Mouse (Mus musculus): ENCODE data around the gene Myl7.
A peak's percentile ranks its signal among the peaks of the same experiment; 100 is the strongest.
"Not testable (repeated sequence)": the region's sequence is repeated elsewhere in the genome, so short reads cannot be mapped to it uniquely, and the experiment has no call there.

Gene Myl7

DNA sequence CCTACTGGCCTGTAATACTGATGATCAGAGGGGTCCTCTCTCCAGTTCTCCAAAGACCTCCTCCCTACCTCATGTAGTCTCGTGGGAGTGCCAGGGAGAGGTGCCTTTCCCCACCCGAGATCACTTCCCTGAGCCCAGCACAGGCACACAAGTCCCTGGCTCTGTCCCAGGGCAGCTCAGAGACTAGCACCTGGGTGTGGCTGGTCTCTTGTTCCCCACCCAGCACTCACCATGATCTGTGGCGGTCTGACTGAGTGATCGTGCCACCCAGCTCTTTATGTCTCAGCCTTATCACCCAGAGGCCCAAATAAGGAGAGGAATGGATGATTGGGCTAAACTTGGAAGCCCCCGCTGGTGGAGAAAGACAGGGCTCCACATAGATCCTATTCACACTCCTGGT lies at the start of gene Myl7:
TSS of gene Myl7 (minus strand) at position 252 of the 400 bp plus-strand sequence.
- no peak for DNase-seq

DNA sequence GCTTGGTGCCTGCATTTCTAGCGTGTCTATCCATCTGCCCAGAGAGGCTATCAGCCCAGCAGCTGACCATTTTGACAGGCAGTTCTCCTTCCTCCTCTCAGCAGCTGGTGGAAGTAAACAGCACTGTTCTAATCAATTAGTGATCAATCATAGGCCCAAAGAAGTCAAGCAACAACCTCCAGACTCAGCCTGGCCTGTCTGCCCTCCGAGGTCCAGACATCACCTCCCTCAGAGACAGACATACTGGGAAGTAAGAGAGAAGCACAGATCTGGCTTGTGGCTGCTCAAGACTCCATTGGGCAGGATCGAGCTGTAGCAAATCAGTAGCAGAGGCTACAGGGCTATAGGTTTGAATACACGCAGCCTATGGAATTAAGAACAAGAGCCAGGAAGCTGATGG lies 49.2 kb upstream of the Myl7 start:
- DNase-seq: no peak

DNA sequence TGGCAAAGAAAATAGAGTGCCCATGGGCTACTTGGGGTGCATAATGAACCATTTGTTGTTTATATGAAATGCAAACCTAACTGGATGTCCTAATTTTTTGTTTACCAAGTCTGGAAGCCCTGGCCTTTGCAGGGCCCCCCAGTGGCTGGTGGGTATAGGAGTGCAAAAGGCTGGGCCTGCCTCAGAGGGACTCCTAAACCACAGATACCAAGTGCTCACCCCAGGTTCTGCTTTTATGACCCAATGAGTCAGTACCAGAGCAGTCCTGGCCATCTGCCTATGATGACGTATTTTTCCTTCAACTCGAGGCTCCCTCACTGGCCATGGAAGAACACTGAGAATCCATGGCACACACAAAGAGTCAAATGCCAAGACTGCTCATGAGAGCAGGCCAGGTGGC lies 46.5 kb upstream of the Myl7 start:
- no peak for DNase-seq

DNA sequence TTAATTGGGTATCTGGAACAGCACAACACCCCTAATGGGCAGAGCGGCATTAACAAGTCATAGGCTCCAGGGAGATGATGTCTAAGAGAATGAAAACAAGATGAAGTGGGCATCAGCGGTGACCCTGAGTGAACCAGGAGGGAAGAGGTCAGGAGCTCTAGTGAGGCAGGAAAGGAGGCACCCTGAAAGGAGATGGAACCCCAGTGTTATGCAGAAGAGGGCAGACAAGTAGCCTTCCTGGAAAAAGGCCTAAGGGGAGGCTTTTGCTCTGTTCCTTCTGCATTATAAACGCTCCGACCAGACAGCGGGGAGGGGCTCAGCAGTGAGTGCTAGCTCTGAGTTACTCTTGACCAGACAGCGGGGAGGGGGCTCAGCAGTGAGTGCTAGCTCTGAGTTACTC lies 44.4 kb upstream of the Myl7 start:
- DNase-seq: no peak

DNA sequence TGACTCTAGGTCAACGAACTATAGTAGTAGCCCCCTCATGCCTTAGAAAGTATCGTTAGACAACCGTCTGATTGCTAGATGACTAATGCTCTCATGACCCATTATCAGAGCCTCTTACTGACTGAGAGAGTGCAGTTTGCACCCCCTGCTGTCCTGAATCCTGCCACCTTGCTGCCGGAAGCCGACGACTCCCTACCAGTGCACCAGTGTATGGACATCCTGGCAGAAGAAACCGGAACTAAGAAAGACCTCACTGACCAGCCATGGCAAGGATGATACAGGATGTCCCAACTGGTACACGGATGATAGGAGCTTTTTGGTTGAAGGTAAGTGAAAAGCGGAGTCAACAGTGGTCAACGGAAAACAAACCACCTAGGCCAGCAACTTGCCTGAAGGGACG lies 35.9 kb upstream of the Myl7 start:
- DNase-seq: not testable (repeated sequence)

DNA sequence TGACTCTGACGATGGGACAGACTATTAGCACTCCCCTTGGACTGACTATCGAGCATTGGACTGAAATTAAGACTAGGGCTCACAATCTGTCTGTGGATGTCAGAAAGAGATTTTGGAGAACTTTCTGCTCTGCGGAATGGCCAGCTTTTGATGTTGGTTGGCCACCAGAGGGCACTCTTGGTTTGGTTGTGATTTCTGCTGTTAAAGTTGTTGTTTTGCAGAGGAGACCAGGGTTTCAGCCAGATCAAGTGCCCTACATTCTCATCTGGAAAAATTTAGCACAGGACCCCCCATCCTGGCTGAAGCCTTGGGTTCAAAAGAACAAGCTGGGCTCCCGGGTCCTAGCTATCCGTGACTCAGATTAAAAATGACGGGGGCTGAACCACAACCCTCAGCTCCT lies 33.4 kb upstream of the Myl7 start:
- DNase-seq: not testable (repeated sequence)

DNA sequence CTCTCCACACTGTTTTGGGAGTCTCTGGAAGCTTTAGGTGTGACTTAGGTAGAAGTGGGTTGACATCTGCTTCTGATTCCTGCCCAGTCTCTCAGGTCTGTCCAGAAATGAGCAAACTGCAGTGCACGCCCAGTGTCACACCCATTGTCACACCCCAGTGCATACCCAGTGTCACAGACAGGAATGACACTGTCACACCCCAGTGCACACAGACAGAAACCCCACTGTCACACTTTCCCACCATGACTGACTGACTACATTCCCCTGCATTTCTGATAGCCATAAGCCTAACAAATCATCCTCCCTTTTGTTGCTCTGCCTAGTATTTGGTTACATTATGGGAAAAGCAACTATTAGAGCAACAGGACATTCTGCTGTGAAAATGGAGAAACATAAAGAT lies 32.0 kb upstream of the Myl7 start:
- DNase-seq: no peak

DNA sequence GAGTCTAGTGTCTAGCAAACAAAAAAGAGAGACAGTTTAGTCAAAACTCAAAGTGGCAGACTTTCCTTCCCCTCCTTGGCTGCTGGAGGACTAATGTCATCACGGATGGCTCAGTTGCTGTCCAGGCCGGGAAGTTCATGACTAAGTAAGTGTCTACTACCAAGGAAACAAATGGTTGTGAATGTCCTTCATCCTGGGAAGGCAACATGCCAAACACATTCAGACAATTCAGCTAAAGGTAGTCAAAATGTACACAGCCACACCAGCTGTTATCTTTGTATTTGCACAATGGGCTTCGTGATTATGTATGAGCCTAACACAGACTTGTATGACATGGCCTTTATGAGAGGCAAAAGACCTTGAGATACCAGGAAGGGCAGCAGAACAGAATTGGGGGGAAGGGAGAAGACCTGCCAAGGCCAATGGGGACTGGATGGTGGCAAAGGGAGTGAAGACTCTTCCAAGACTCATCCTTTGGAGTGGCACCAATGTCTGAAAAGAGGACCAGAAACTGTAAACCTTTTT lies 28.2 kb upstream of the Myl7 start:
- no peak for DNase-seq

DNA sequence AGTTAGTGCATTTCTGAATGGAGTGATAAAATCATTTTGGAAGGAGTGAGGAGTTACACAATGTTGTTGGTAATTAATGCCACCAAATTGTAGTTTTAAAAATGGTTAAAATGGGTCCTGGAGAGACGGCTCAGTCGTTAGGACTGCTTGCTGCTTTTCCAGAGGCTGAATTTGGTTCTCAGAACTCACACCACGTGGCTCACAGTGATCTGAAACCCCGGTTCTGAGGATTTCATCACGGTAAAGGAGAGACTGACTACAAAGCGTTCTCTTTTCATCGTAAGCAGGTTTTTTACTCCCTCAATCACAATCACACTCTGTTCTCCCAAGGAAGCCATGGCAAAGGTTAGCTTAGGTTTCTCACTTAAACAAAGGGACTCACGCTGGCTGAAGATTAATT lies 26.1 kb upstream of the Myl7 start:
- no peak for DNase-seq

DNA sequence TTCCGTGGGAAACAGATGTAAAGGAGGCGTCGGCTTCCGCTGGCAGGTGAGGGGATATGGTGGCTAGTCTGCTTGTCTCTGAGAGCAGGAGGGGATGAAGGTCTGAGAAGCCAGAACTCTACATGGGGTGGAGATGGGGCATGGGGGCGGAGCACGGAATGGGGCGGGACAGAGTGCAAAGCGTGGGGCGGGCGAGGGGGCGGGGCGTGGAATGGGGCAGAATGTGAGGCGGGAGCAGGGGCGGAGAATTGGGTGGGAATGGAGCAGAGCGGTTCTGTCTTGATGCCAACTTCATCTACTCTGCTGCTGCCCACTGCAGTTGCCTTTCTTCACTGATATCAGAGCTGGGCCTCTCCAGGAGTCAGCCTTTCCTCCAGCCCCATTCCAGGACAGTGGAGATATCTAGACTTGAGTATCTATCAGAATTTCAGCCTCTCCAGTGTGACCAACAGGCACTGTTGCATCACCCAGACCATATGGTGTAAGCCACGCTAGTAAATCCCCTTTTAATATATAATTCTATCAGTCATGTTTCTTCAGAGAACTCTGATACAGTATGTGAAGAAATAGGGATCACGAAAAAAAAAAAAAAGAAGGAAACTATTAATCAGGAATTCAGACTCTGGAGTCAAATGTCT lies 21.9 kb upstream of the Myl7 start:
- no peak for DNase-seq

DNA sequence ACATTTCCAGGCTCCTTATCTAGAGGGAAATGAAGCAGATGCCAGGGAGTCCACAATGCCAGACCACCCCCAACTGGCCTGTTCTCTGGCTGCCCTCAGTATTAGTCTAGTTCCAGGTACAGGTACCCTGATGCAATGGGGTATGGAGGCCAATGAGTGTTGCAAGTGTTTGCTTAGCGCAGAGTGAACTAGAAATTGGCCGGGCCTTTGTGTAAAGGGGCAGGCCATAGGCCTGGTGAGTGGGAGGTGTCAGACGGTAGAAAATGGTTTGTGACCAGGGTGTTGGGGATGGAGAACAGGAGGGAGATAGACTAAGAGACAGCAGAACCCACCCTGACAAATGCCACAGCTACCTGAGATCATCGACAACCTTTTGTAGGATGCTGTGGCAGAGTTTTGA lies 21.0 kb upstream of the Myl7 start:
- DNase-seq: no peak

DNA sequence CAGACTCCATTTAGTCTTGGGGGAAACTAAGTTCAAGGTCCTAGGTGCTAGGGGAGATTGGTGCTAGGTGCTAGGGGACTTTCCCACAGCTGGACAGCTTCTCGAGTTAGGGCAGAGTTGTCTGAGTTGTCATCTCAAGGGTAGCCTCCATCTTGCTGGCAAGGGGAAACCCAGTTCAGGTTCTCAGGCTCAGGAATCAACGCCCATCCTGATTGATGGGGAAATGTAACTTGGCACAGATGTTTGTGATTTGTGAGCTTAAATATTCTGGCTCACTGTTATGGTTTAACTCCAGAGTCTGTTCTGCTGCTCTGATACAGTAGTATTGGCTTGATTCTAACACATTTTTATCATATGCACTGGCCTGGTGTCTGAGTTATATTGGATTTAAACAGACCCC lies 19.5 kb upstream of the Myl7 start:
- DNase-seq: no peak

DNA sequence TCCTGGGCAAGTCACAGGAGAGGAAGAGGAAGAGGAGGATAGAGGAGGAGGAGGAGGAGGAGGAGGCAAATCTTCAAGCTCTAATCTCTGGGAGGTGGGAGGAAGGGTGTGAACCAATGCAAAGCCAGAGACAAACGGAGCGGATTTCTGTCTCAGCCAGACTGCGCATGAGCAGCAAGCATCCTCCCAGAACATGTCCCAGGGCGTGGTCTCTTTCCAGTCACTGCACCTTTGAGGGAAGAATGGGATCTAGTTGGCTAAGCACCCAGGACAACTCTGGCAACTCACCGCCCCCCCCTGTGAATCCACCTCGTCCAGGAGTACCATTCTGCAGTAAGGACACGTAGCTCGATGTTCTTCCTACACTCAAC lies 17.6 kb upstream of the Myl7 start:
- peak; percentile 57 to 62 for DNase-seq

DNA sequence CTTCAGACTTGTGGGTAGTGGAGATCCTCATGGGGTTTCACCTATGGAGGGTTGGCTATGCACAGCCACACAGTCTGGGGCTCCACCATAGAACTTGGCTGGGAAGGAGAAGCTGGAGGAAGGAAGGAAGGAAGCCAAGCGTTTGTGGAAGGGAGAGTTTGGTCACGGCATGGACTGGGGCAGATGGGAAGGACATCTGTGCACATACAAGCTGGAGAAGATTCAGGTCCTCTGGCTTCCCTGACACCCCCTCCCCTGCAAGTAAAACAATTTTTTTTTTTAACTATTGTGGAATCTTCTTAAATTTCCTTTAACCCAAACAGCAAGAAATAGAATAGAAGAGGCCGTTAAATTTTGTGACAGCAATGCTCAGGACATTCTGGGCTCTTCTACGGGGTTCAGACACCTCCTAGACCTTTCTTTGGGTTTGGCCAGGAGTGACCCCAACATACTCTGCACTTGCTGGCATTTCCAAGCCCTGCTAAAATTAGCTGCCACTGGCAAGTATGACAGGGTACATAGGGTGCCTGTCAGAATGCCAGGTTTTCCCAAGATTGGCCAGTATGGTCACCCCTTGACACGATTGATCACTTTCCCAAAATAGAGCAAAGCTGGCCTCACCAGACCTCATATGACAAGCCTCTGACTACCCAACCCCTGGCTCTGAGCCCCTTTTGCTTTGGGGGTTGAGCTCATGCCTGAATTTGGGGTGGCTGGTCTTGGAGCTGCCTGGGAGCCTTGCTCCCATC lies 17.0 kb upstream of the Myl7 start:
- DNase-seq: peak in 1 of 2 experiments; percentile 46

DNA sequence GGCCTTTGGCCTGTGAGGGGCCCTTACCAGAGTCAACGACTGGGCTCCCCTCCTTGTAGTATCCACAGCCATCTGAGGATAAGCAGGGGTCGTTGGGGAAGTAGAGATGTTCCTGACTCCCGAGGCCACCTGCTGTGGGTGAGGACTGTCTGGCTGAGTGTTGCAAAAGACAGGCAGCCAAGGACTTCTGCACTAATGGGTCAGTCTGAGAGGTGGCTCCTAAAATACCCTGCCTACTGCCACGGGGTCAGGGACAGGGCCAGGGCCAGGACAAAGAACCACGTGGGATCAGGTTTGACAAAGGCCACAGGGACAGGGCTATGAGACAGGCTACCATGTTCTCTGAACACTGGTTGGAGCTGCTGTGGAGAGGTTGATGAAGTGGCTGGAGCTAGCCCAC lies 16.4 kb upstream of the Myl7 start:
- DNase-seq: no peak

DNA sequence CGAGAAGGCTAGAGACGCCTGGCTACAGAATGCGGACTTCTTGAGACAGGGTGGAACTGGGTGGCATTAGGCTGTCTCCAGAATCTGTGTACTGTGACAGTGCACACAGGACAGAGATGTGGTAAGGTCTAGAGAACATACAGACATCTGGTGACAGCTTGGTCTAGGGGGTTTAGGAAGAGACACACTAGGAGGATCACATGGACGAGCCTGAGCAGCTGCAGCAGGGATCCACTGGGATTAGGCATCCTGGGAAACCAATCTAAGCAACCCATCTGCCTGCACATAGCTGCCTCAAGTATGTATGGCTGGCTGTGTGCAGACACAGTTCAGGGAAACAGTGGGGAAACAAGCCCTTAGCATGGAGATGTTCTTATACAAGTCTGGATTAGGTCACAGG lies 15.4 kb upstream of the Myl7 start:
- no peak for DNase-seq

DNA sequence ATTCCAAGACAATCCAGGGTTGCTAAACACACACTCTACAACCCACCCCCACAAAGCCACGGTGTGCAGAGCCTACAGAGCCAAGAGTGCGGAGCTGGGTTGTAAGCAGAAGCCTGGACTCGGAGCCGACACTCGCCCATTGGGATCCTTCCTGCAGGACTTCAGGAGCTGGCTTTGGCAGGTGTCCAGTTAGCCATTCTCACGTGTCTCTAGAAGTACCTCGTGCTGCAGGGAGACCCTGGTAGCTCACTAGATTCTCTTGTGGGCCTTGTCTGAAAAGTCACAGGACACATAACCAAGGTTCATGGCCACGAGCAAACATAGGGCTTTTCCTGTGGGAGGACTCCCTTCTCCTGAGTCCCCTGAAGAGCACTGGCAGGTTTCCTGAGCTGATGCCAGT lies 14.7 kb upstream of the Myl7 start:
- DNase-seq: peak in 1 of 2 experiments; percentile 42

DNA sequence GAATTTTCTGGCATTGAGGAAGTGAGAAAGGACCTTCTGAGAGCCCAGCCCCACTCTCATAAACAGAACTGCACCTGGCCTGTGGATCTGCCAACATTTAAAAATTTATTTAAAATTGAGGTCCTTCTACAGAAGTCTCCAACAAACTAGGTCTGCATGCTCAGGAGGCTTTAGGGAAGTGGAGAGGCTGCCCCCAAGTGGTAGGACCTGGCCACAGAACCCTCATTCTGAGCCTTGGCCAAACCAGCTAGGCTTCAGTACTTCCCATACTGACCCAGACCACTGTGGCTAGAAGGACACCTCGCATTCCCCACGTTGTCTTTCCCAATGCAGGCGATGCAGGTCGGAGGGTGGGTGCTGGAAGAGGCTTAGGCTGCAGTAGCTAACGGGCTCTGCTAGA lies 14.1 kb upstream of the Myl7 start:
- peak; percentile 82 to 83 for DNase-seq

DNA sequence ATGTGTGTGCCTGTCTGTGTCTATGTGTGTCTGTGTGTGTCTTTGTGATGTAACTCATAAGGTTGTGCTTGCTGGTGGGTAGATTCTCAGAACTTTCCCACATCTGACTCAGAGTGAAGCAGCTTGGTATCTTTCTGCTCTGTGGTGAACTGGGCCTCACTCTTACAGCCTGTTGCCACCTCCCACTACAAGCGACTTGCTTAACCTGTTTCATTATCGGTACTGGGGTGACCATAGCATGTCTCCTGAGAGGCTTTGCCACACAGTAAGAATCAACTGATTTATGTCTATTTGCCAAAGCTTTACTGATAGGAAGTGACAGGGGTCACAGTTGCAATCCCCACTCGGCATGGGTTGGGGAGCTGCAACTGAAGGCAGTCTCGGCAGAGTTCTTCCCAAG lies 10.1 kb upstream of the Myl7 start:
- no peak for DNase-seq

DNA sequence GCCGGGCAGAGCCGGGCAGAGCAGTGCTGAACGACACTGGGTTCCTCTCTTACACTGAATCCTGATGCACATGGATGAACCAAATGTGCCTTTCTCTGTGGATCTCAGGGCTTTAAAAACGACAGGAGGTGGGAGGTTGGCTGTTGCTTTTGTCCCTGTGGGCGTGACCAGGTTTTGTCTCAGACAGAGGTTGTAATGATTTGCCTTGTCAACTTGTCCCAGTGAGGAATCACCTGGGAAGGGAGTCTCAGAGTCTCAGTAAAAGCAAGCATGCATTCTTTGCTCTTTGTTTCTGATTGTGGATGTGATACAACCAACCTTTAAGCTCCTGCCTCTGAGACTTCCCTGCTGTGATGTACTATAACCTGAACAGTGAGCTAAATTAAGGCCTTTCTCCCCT lies 8.5 kb upstream of the Myl7 start:
- no peak for DNase-seq

DNA sequence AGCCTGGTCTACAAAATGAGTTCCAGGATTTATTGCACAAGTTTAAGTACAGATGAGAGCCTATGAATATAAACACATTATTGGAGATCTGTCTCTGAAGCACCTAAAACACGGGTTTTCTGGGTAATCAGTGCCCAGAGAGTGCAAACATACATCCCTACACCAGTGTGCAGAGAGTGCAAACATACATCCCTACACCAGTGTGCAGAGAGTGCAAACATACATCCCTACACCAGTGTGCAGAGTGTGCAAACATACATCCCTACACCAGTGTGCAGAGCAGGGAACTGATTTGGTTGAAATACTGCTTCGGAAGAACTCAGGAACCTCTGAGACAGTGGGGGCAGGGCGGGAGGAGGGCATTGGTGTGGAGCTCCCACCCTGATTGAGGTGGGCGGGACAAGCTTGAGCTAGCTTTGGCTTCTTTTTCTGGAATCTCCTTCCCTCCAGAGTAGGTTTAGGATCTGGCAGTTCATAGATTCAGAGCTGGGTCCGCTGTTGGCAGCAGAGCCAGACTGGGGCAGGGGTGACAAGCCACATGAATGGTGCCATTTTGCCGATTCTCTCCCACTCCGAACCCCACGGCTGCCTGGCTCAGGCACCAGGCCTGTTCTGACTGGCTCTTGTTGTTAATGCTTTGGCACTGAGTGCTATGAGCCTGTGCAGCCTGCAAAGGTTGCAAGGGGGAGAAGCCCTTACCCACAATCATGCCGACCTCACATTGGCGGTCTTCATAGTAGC lies 7.4 kb upstream of the Myl7 start:
- DNase-seq: no peak

DNA sequence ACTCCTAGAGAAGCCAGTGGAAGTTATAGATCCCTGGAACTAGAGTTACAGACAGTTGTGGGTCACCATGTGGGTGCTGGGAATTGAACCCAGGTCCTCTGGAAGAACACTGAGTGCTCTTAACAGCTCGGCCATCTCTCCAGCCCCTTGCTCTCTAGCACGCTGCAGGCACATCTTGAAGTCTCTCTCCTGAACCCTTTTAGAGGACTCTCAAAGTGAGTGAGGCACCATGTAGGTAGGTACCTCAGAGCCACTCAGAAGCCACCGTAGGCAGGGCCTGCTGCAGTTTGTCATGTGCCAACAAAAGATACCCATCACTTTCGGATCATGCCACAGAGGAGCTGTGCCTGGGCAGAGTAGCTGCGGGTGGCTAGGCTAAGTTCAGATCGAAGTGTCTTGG lies 6.3 kb upstream of the Myl7 start:
- DNase-seq: no peak

DNA sequence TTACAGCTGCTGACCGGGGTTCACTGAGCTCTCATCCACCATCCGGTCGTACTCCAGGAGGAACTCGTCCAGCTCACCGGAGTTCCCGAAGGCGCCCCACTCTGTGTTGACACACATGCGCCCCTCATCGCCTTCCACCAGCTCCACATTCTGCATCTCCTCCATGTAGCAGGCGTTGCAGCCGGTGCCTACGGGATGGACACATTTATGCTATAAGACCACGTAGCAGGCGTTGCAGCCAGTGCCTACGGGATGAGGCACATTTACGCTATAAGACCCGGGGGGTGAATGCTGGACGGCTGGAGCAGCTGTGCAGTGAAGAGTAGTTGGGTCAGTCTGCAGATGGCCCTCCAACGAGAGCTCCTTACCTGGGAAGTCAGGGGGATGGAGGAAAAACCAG lies 5.8 kb upstream of the Myl7 start:
- no peak for DNase-seq

DNA sequence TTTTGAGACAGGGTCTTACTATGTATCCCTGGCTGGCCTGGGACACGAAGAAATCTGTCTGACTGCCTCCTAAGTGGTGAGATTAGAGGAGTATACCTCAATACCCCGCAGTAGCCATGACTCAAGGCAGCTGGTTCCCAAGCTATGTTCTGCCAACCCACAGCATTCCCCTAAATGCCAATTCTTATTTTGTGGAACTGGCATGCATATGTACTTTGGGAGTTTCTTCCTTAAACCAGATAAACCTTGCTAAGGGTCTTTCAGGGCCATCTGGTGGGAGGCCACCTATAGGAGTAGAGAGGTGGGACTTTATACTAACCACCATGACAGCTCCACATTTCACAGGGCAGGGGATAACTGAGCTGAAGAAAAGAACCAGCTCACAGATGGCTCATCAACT lies 5.3 kb upstream of the Myl7 start:
- DNase-seq: no peak

Data from cerebellum, postnatal 36 days (tissue).